Mouse (Mus musculus) neural tube, embryonic 13.5 days (tissue): Measurements from ENCODE around the gene Klf11. TPM values are rescaled to one million over a fixed set of nuclear protein-coding genes. Genes with fewer than 3 reads are reported as not detected.

Experiments
- ATAC-seq: fragments of 200-750 bp; cut with Nextera tagmentation; 2 replicates; pipeline ENCODE4 v1.8.0; 2017; ENCODE audit warnings: low read depth, mild to moderate bottlenecking, moderate TSS enrichment, moderate library complexity
- H3K27ac ChIP-seq: fragments of 300-500 bp; sonication (generic); replicated peaks from 2 replicates; pipeline ENCODE4 v1.5.1; 2015; ENCODE audit warnings: moderate library complexity, mild to moderate bottlenecking, inconsistent platforms
- H3K27me3 ChIP-seq: fragments of 300-500 bp; sonication (generic); 2 replicates; pipeline ENCODE4 v1.6.1; 2015; ENCODE audit warnings: mild to moderate bottlenecking, inconsistent platforms
- H3K36me3 ChIP-seq: fragments of 300-500 bp; sonication (generic); 2 replicates; pipeline ENCODE4 v1.6.1; 2015; ENCODE audit warnings: mild to moderate bottlenecking, inconsistent platforms
- H3K4me1 ChIP-seq: fragments of 300-500 bp; sonication (generic); replicated peaks from 2 replicates; pipeline ENCODE4 v1.6.1; 2015; ENCODE audit warnings: inconsistent platforms
- H3K4me2 ChIP-seq: fragments of 300-500 bp; sonication (generic); 2 replicates; pipeline ENCODE4 v1.6.1; 2015; ENCODE audit warnings: inconsistent platforms, mild to moderate bottlenecking, moderate library complexity
- H3K4me3 ChIP-seq: fragments of 300-500 bp; sonication (generic); 2 replicates; pipeline ENCODE4 v1.5.1; 2015; ENCODE audit warnings: mild to moderate bottlenecking, inconsistent platforms
- H3K9ac ChIP-seq: fragments of 300-500 bp; sonication (generic); 2 replicates; pipeline ENCODE4 v1.6.1; 2015; ENCODE audit warnings: moderate library complexity, mild to moderate bottlenecking, inconsistent platforms
- H3K9me3 ChIP-seq: fragments of 300-500 bp; sonication (generic); 2 replicates; pipeline ENCODE4 v1.6.1; 2016; ENCODE audit warnings: inconsistent platforms
- WGBS: fragments of 180-500 bp; shearing (Covaris S2); methylation state at CpG from one replicate; pipeline ENCODE4 v1.1.7; 2015; 5-methylcytosine and 5-hydroxymethylcytosine counted together
- polyA plus RNA-seq: library from polyadenylated mRNA; unstranded; fragments of >200 nt; fragmentation: Nextera tagmentation; extraction: Ambion mirVana; gene quantifications from 2 replicates; pipeline ENCODE4 v1.2.1, GENCODE M21; 2015

Klf11 gene
- polyA plus RNA-seq, 1 experiment from 2014 or later, result 14.9 TPM

DNA sequence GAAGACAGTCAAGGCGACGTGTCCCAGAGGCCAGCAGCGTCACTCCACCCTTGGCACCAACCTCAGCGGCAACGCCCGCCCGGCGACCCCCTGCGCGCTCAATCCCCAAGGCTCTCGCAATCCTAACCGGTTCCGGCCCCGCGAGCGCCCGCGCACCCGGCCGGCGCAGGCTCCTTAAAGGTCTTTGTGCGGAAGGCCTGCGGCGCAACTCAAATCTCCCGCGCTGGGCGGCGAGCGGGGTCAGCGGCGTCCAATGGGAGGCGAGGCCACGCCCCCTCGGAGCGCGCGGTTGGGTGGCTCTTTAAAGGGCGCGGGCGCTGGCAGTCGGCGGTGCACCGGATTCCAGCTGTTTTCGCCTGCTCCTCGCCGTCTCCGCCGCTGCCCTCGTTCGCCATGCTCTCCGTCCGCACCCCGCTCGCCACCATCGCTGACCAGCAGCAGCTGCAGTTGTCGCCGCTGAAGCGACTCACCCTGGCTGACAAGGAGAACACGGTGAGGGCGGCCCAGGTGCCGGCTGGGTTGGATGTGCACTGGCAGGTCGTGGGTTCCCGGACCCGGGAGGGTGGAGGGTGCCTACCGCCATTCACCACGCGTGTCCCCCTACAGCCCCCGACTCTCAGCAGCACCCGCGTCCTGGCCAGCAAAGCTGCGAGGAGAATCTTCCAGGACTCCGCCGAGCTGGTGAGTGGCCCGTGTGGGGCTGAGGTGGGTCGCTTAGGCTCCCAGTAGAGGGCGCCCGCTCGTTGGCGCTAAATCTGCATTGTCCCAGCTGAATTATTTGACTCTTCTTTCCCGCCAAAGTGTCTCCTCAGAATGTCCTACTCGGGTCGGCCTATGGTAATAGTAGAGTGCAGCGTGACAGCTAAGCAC is 57.1 kb downstream of the Klf11 start, which contains the start of gene Rrm2:
TSS of gene Rrm2 (plus strand) at position 288 of the 870 bp plus-strand sequence.
- peak within 1 kb of the TSS; percentile 61 for H3K27ac ChIP-seq
- H3K36me3 ChIP-seq, result 0 out of 2 replicates have a peak, but pooled peaks cover 4% of the 10 kb centered on the region
- H3K9me3 ChIP-seq, result no peaks in the 10 kb centered on the region
- under 1% methylated on average over 83 of the region's 83 CpGs for WGBS
- peak; percentile 93 for ATAC-seq
- H3K4me3 ChIP-seq, result peak within 1 kb of the TSS; percentile 85
- H3K4me2 ChIP-seq, result peak within 1 kb of the TSS; percentile 74
- H3K27me3 ChIP-seq, result peaks cover 15% of the 10 kb centered on the region
- peaks cover 35% of the 10 kb centered on the region for H3K4me1 ChIP-seq
- H3K9ac ChIP-seq, result peak within 1 kb of the TSS; percentile 79

DNA sequence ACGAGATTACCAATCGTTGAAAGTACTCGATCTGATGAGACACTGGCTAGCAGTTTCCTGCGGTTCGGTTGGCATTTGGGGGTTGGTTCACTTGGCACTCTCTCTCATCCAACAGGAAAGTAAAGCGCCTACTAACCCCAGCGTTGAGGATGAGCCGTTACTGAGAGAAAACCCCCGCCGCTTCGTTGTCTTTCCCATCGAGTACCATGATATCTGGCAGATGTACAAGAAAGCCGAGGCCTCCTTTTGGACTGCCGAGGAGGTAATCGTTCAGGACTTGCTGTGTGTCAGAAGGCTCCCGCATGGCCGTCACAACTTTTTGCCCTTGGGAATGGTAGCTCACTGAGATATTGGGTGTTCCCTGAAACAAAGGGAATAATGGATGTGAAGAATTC is 57.7 kb downstream of the Klf11 start:
- peaks cover 15% of the 10 kb centered on the region for H3K27me3 ChIP-seq
- H3K36me3 ChIP-seq, result 0 out of 2 replicates have a peak, but pooled peaks cover 4% of the 10 kb centered on the region
- H3K4me3 ChIP-seq, result peak overlapping the region; percentile 85
- H3K9me3 ChIP-seq, result no peaks in the 10 kb centered on the region
- H3K4me1 ChIP-seq, result peaks cover 35% of the 10 kb centered on the region
- peak overlapping the region; percentile 79 for H3K9ac ChIP-seq
- peak overlapping the region; percentile 74 for H3K4me2 ChIP-seq
- H3K27ac ChIP-seq, result no peak overlapping the region
- no peak for ATAC-seq
- under 1% methylated on average over 17 of the region's 17 CpGs for WGBS

DNA sequence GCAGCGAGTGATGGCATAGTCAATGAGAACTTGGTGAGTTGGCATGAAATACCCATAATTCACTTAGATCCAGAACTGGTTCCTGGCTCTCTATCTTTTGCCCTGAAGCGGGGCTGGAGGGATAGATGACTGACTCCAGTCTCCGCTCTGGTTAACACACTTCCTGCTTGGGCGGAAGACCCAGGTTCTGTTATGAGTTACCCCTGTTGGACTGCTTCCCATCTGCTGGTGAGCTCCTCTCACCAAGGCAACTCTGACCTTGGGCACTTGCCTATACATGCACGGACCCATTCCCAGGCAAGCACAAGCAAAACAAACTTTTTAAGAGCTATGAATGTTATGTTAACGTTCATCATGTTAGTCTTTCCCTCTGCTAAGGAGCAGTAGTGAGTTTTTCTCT is 58.3 kb downstream of the Klf11 start:
- 26% methylated on average over 6 of the region's 6 CpGs for WGBS
- peak overlapping the region; percentile 79 for H3K9ac ChIP-seq

DNA sequence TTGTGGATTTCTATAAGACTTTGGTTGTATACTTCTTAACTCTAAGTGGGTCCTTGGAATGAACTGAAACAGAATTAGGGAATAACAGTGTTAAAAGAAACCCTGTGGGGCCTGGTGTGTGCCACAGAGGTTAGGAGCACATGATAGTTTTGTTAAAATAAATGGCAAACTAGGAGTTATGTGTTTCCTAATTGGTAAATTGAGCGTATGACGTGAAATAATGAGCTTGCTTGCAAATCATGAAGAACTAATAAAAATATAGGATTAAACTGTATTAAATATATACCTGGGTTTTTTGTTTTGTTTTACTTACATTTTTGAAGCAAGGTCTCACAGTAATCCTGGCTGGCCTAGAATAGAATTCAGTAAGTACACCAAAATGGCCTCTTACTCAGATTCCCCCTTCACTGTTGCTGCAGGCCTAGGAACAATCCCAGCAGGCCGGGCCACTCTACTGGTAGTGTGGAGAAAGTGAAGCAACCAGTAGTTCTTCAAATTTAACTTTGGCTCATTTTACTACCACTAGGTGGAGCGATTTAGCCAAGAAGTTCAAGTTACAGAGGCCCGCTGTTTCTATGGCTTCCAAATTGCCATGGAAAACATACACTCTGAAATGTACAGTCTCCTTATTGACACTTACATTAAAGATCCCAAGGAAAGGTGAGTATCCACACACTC is 58.9 kb downstream of the Klf11 start:
- Histone ChIP-seq H3K27me3 (peaks cover 15% of the 10 kb centered on the region), H3K27ac (0 out of 2 replicates have a peak overlapping the region, but pooled peaks have one; percentile 13), H3K9me3 (no peaks in the 10 kb centered on the region), H3K4me2 (peak overlapping the region; percentile 74), H3K4me3 (peak overlapping the region; percentile 85; the same call in 1 of the 2 replicates), H3K9ac (no peak overlapping the region), H3K4me1 (peaks cover 35% of the 10 kb centered on the region), H3K36me3 (0 out of 2 replicates have a peak, but pooled peaks cover 4% of the 10 kb centered on the region)
- WGBS, result 31% methylated on average over 5 of the region's 5 CpGs
- no peak for ATAC-seq

More for the DNA sequence above, 58.3 kb downstream of the Klf11 start:
- H3K4me2 ChIP-seq, result peak overlapping the region; percentile 74
- H3K4me3 ChIP-seq, result peak overlapping the region; percentile 85
- H3K9me3 ChIP-seq, result no peaks in the 10 kb centered on the region
- peaks cover 15% of the 10 kb centered on the region for H3K27me3 ChIP-seq
- H3K27ac ChIP-seq, result no peak overlapping the region
- H3K4me1 ChIP-seq, result peaks cover 35% of the 10 kb centered on the region
- H3K36me3 ChIP-seq, result 0 out of 2 replicates have a peak, but pooled peaks cover 4% of the 10 kb centered on the region
- ATAC-seq, result no peak

DNA sequence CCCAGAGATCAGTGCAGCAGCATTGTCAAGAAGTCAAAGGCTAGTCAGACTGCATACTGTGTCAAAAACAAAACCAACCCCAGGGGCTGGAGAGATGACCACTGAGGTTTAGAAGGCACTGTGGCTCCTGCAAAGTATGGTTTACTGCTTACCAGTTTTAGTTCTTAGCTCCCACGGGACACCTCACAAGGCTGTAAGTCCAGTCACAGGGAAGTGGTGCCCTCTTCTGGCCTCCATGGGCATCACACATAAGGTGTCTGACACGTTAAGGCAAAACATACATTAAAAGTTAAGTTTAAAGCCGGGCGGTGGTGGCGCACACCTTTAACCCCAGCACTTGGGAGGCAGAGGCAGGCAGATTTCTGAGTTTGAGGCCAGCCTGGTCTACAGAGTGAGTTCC is 59.6 kb downstream of the Klf11 start:
- ATAC-seq, result no peak
- H3K4me3 ChIP-seq, result no peak overlapping the region
- H3K36me3 ChIP-seq, result 0 out of 2 replicates have a peak, but pooled peaks cover 4% of the 10 kb centered on the region
- no peaks in the 10 kb centered on the region for H3K9me3 ChIP-seq
- no peak overlapping the region for H3K9ac ChIP-seq
- H3K27me3 ChIP-seq, result peaks cover 15% of the 10 kb centered on the region
- H3K4me1 ChIP-seq, result peaks cover 35% of the 10 kb centered on the region
- H3K27ac ChIP-seq, result 0 out of 2 replicates have a peak overlapping the region, but pooled peaks have one; percentile 13
- H3K4me2 ChIP-seq, result peak overlapping the region; percentile 11; the same call in 1 of the 2 replicates
- WGBS, result 58% methylated on average over 5 of the region's 5 CpGs

Other genes with a start within 250 kb of the Klf11 start
- 33.8 TPM in 2 replicates for gene Taf1b, start 152.9 kb upstream of the Klf11 start, polyA plus RNA-seq
- gene Grhl1, start 79.0 kb upstream of the Klf11 start, polyA plus RNA-seq, result 0.15 and 0.36 TPM in 2 replicates
- 1.8 and 2.1 TPM in 2 replicates for gene Cys1, start 30.5 kb downstream of the Klf11 start, polyA plus RNA-seq
- gene Rrm2, start 57.0 kb downstream of the Klf11 start, polyA plus RNA-seq, result 52.2 and 62.1 TPM in 2 replicates
- 72.1 and 79.1 TPM in 2 replicates for gene Mboat2, start 179.6 kb downstream of the Klf11 start, polyA plus RNA-seq